Mouse (Mus musculus): ENCODE measurements around the gene Vsig10l.

Vsig10l gene

DNA sequence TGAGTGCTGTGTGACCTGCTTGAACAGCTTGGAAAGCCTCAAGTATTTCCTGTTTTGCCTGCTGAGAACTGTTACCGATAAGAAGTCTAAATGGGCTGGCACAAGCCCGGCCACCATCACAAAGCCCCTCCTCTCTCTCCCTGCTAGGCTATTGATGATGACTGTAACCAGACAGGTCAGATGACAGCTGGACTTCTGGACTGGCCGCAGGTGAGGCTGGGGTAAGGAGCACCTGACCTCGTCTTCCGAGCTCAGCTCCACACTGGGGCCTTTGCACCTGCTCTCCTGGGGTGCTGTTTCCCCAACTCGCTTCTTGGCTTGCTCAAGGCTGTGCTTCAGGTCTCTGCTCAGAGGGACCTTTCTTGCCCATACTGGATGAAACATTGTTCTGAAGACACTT lies 8.6 kb upstream of the Vsig10l start:
- DNase-seq (ENCODE audit: low read depth), result no peak

DNA sequence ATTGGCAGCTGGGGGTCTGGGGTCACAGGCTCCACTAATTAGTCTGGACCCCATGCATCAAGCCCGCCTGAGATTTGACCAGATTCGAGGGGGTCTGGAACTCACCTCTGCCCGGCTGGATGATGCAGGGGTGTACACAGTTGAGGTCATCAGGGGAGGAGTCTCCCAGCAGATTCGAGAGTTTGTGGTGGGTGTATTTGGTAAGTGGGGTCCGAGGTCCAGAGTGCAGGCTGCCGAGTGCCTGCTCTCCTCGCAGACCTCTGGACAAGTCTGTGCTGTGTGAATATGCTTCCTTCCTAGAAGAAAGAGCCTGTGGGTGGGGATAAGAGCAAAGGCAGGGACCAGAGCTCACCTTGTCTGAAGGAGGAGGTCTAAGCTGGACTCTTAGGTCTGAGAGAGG lies 1.0 kb downstream of the Vsig10l start:
- DNase-seq (ENCODE audit: low read depth), result no peak

DNA sequence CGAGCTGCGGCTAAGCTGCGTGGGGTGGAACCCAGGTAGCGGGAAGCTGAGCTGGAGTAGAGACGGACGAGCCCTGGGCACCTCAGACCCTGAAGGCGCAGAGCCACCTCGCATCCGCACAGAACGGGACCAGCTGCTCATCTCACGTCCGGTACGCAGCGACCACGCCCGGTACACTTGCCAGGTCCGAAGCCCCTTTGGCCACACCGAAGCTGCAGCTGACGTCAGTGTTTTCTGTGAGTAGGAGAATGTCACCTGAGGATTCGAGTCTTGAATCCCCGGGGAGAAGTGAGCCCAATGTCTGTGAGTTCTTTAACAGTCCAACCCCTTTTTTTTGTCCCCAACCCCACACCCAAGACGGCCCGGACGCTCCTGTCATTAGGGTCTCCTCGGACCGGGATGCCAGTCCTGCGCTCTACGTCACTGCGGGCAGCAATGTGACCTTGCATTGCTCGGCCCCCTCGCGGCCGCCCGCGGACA lies 2.0 kb downstream of the Vsig10l start:
- no peak for DNase-seq (ENCODE audit: low read depth)

DNA sequence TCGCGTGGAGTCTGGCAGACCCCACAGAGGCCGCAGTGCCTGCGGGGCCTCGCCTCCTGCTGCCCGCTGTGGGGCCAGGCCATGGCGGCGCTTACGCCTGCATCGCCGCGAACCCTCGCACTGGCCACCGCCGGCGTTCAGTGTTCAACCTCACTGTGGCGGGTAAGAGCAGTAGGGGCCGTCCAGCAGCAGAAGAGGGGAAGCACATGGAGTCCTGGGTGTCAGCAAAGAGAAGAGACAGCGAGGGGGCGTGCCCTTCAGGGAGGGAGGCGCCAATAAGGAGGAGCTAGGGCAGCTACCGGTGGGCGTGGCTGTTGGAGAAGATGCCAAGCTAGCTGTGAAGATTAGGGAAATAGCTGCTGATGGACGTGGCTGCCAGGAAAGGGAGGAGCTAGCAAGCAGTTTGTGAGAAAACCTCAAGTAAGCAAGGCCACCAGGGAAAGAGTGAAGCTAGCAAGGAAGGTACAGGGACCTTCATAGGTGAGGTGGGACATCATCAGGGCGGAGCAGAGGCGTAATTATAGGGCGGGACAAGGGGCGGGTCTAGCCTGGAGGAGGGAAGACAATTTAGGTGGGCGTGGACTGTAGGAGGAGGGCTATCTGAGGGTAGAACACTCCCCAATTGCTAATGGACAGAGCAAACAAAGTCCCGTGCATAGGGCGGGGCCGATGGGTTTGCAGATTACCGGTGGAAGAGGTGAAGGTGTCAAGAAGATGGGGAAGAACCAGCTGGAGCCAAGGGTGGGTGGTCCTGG lies 2.6 kb downstream of the Vsig10l start:
- peak; percentile 92 for DNase-seq (ENCODE audit: low read depth)

DNA sequence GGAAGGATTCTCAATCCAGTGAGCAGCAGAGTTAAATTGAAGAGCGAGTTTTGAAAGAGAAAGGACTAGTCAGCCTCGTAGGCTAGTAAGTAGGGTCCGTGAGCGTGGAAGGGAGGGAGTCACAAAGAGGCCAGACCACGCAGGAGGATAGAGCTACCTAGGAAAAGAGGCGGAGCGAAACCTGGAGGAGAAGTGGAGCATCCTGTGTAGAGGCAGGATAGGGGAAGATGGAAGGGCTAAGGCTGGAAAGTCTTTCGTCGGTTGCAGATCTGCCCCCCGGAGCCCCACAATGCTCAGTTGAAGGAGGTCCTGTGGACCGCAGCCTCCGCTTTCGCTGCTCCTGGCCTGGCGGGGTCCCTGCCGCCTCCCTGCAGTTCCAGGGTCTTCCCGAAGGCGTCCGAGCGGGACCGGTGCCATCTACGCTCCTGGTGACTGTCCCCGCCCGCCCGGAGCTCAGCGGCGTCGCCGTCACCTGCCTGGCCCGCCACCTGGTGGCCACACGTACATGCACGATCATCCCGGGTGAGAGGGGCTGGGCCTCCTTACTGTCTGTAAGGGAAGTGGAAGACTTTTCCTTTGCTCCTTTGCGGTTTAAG lies 3.2 kb downstream of the Vsig10l start:
- DNase-seq (ENCODE audit: low read depth), result peak; percentile 60

DNA sequence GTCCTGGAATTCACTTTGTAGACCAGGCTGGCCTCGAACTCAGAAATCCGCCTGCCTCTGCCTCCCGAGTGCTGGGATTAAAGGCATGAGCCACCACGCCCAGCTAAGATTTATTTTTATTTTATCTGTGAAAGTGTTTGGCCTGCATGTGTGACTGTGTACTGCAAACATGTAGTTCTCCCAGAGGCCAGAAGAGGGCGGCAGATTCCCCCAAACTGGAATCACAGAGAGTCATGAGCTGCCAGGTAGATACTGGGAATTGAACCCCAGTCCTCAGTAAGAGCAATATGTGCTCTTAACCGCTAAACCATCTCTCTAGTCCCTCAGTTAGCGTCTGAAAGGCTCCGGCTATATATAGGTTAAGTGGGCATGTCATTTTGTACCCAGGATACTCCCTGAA lies 7.4 kb downstream of the Vsig10l start:
- peak; percentile 37 for DNase-seq (ENCODE audit: low read depth)

DNA sequence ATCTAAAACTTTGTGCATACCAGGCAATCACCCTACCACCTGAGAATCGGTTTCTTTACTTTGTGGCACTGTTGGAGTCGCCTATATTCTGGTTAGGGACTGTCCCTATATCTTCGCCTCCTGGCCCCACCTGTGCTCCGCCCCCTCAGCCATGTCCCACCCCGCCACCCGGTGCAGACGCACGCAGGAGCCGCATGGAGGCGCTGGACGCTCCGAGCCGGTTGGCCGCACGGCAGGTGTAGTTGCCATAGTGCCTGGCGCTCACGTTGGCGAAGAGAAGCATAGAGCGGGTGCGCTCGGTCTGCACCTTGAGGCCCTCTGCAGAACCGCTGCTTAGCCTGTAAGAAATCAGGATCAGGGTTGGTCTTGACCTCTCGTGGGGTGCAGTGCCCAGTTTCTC lies 12.8 kb downstream of the Vsig10l start:
- no peak for DNase-seq (ENCODE audit: low read depth)

DNA sequence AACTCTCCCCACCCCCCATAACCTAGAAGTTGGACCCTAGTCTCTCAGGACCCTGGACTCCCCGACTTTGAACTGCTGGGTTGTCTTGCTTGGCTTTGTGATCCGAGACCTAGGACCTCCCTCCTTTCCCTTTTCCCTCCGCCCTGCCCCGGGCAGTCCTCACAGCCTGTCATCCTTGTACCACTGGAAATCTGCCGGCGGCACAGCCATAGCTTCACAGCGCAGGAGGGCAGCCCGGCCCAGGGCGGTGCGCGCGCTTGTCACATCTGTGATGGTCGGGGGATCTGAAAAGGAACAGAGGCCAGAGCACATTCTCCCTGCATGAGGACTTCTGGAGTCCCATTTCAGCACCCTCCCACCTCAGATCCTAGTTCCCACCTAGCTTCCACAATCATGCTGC lies 13.4 kb downstream of the Vsig10l start:
- no peak for DNase-seq (ENCODE audit: low read depth)

DNA sequence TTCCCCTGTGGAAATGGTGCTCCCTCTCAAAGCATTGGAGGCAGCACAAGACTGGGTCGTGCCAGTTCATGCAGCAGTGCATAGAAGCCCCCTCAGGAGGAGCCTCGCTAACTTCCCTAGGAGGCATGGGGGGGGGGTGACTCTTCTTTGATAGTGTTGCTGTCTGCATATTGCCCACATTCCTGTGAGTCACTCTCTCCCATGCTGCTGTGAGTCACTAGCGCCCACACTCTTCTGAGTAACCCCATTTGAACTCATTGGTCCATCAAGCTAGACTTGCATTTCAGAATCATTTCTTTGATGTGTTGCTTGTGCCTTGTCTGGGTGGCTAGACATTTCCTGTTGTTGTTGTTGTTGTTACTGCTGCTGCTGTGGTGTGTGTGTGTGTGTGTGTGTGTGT lies 18.2 kb downstream of the Vsig10l start:
- no peak for DNase-seq (ENCODE audit: low read depth)

DNA sequence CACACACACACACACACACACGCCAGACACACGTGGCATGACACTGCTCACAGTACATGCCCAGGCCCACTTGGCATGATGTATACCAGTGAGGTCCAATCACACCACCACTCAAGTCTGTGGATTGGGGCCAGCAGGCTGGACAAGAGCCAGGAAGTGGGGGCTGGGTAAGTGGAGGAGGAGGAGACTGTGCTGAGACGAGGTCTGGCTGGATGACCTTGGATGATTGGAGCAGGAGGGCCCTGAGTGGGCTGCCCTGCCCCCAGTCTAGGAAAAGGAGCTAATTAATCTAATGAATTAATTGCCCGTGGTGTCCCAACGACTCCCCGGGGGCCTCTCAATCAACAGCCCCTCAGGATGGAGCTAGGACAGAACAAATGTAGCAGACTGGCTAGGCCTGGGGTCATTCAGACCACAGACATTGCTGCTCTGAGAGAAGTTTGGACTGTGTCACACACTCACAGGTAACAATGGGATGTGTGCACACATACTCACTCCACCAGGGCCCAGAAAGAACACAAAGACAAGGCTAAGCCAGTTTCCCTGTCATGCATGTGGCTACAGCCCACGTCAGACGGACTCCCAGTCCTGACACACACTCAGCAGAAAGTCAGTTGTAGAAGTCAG lies 19.3 kb downstream of the Vsig10l start:
- no peak for DNase-seq (ENCODE audit: low read depth)

DNA sequence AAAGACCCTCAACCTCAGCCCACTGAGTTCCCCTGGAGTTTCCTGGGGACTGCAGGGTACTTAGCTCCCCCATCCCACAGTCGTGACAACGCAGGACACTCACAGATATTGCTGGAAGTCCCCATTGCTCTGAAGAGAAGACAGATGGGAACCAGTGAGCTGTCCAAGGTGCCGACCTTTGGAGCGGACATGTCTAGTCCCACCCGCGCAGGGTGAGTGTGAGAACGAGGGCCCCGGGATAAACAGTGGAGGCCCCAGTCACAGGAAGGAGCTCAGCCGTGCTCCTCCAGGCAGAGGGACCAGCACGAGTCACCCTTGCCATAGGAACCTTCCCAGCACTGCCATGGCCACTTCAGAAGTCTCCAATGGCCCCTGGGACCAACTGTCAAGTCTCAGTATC lies 20.3 kb downstream of the Vsig10l start:
- no peak for DNase-seq (ENCODE audit: low read depth)

DNA sequence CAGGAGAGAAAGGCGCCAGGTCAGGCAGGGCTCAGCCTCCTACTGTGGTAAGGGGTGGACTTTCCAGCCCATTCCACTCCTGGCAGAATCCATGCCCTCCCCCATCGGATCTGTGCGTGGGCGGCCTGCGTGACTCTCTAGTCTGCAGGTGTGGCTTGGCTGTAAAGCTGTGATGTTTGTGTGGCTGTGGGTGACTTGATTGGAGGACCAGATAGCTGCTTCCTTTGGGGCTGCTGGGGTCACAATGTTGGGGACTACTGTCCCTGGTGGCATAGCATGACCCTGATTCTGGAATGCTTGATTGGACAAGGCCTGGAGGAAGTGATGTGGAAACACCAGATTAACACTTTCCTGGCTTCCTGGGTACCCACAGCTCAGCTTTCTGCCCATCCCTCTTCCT lies 25.7 kb downstream of the Vsig10l start:
- DNase-seq (ENCODE audit: low read depth), result no peak

DNA sequence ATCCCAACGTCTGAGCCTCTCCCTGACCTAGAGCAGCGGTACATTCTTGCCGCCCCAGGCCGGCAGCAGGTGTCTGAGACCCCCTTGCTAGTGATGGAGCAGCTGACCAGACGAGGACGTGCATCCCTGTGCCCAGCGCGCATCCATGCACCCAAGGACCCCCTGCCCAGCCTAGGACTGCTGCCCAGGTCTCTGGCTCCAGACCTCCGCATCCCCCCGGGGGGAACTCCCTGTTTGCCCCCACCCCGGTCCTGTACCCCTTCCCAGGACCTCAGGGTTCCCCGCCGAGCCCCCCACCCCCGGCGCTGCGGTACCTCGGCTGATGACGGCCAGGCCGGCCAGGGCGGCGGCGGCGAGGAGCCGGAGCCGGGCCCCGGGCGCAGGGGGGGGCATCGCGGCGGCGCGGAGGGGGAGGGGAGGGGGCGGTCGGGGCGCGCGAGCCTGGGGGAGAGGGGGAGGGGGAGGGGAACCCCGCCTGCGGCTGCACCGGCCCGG lies 26.7 kb downstream of the Vsig10l start, which contains the start of gene Iglon5:
TSS of gene Iglon5 (minus strand) at position 445 of the 495 bp plus-strand sequence.
- DNase-seq (ENCODE audit: low read depth), result no peak

DNA sequence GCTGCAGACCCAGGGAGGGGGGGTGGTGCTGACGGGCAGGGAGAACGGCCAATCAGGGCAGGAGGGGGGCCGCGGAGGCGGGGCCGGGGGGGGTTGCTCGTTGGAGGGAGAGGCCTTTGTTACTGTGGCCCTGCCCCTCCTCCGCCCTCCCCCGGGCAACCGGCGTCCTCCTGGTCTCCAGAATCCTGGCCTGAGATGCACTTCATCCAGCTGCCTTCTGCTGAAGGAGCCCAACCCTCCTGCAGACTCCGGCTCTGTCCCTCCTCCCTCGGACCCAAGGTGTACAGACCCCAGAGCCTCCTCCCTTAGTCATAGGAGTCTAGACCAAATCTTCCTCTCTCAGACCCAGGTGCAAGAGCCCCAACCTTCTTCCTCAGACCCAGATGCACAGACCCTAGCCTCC lies 27.2 kb downstream of the Vsig10l start:
- no peak for DNase-seq (ENCODE audit: low read depth)

DNA sequence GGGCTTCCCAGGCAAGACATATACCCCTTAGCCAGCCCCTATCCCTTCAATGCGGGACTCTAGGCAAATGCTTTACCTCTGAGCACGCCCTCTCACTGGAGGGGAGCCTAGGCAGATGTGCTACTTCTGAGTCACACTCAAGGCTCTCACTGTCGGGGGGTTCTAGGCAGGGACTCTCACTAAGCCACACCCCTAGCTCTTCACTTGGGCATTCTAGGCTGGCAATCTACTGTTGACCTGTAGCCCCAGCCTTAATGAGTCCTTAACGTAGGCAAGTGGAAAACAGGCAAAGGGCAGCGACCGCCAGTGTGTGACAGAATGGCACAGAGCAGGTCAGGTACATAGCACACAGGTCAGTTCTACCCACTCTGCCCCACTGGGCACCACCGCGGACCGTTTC lies 27.9 kb downstream of the Vsig10l start:
- no peak for DNase-seq (ENCODE audit: low read depth)

DNA sequence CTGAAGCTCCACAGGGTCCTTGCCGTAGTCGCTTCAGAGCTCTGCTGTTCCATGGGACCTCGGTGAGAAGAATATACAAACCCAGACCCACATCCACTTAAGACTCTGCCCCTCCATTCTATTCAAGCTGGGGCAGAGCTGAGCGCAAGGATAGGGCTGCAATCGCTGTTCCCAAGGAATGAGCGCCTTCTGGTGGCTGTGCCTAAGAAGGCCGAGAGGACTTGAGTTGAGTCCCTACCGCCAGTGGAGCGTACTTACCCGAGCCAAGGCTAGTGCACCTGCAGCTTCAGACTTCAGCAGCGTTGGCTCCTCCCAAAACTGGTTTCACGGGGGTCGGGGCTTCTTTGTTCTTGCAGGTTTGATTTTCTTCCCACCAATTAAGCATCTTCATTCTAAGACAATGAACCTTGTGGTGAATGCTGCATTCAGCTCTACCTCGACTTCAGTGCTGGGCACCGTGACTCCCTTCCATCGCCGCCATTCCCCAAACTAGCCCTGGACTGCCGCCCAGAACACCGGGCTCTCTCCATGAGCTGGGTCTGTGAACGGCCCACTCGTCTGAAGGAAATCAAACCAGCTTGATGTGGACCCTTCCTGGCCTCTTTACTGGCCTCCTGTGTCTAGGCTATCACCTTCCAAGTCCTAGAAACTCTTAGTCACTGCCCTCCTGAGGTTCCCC lies 32.5 kb downstream of the Vsig10l start:
- no peak for DNase-seq (ENCODE audit: low read depth)

DNA sequence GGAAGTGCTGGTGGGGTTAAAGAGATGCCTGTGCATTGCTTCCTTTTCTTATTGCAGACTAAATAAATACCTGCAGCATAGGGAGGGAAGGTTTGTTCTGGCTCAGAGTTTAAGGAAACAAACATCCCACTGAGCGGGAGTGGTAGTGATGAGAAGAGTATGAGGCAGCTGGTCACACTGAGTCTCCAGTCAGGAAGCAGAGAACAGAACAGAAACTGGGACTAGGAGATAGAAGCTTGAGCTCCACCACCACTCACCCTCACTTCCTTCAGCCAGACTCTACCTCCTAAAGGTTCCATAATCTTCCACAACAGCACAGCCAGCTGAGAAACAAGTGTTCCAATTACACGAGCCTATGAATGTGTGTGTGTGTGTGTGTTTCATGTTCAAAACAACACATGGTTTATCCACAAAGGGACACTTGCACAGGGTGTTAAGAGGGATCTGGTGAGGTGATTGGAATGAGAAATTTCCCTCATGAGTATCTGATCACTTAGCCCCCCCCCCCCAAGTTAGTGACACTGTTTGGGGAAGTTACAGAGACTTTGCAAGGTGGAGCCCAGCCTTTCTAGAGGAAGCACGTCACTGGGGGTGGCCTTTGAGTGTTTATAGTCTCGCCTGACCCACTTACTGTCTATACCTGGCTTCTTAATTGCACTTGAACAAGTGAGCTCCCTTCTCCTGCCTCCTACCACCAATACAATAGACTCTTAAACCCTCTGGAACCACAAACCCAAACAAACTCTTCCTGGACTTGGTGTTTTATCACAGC lies 48.9 kb downstream of the Vsig10l start:
- DNase-seq (ENCODE audit: low read depth), result no peak

DNA sequence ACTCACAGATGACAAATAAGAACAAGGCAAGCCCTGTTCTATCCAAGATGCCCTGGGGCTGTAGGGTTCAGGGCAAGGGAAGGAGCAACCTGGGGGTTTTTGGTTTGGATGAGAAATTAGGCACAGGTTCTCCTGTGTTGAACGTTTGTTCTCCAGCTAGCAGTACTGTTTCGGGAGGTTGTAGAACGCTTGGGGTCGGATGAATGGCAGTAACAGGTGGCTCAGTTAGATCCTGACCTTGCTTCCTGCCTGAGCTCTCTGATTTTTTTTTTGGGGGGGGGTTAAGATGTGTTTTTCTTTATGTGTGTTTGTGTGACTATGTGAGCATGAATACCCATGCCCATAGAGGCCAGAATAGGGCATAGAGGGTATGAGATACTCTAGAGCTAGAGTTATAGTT lies 49.6 kb downstream of the Vsig10l start:
- DNase-seq (ENCODE audit: low read depth), result no peak

DNA sequence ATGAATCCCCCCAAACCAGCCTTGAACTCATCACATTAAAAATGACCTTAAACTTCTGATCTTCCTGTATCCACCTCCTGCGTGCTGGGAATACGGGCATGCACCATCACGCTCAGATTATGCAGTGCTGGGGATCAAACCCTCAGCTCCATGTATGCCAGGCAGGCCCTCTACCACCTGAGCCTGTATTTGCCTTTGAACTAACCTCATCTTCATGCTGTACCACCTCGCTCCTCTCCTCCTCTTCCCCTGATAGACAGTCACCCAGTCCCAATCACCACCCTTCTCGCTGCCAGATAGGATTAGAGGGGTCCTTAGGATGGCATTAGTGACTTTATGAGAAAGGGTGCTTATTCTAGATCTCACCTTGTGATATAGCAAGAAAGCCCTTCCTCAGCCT lies 52.1 kb downstream of the Vsig10l start:
- no peak for DNase-seq (ENCODE audit: low read depth)

DNA sequence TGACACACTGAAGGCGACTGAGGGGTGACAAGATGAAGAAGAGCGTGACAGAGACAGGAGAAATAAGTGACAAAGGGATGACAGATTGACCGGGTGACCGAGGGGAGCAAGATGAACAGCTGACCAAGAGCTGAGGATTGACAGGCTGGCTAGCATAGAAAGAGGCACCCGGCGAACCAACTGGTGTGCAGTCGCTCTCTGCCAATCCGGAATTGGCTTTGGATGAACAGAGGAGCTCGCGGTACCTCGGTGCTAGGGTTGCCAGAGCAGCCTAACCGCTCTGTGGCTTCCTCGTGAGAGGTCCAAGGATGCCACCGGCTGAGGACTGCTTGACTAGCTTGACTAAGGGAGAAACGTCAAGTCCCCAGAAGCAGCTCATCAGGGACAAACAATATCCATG lies 55.4 kb downstream of the Vsig10l start:
- no peak for DNase-seq (ENCODE audit: low read depth)
